Mouse (Mus musculus): Measurements from ENCODE around the gene Olfr372. TPM values are rescaled to one million over a fixed set of nuclear protein-coding genes. Genes with fewer than 3 reads are reported as not detected.

The Olfr372 gene
- polyA plus RNA-seq, 1 experiment, result not detected

GRCm38 (mm10) chr8:72105165-72105564, 64.1 kb downstream of the Olfr372 start:
- H3K36me3 ChIP-seq (ENCODE audit: control insufficient read depth, insufficient read depth), result no peaks in the 10 kb centered on the region
- H3ac ChIP-seq (ENCODE audit: control insufficient read depth, insufficient read length, low read depth), result no peak overlapping the region
- TF ChIP-seq MYOD1 (IDR thresholded peaks at IDR 0.05; ENCODE audit: control insufficient read depth, insufficient read length, low read depth) (no peak), USF1 (IDR thresholded peaks at IDR 0.05; ENCODE audit: low read depth) (no peak), MAX (IDR thresholded peaks at IDR 0.05) (no peak), FOSL1 (IDR thresholded peaks at IDR 0.05; ENCODE audit: insufficient read depth, low read length, poor library complexity, severe bottlenecking) (no peak), MYOG (IDR thresholded peaks at IDR 0.05; ENCODE audit: control insufficient read depth, extremely low read depth, insufficient read length) (no peak), CEBPB (IDR thresholded peaks at IDR 0.05; ENCODE audit: low read depth) (no peak), CTCF (IDR thresholded peaks at IDR 0.05; ENCODE audit: control insufficient read depth, insufficient read depth, insufficient read length) (no peak)
- H3K79me2 ChIP-seq (ENCODE audit: control insufficient read depth, insufficient read depth), result no peaks in the 10 kb centered on the region
- H3K27me3 ChIP-seq (ENCODE audit: control insufficient read depth, insufficient read depth, insufficient read length), result peaks cover 11% of the 10 kb centered on the region
- H3K4me3 ChIP-seq (ENCODE audit: insufficient read depth, poor library complexity, severe bottlenecking), result no peak overlapping the region
- no peaks in the 10 kb centered on the region for H3K79me3 ChIP-seq (ENCODE audit: low read depth)

GRCm38 (mm10) chr8:72106740-72107139, 65.7 kb downstream of the Olfr372 start, which contains the start of gene Olfr374:
TSS of gene Olfr374 (plus strand) at chr8:72107040.
- no peak within 1 kb of the TSS for H3K4me3 ChIP-seq (ENCODE audit: insufficient read depth, poor library complexity, severe bottlenecking)
- no peaks in the 10 kb centered on the region for H3K79me2 ChIP-seq (ENCODE audit: control insufficient read depth, insufficient read depth)
- TF ChIP-seq CEBPB (IDR thresholded peaks at IDR 0.05; ENCODE audit: low read depth) (no peak), FOSL1 (IDR thresholded peaks at IDR 0.05; ENCODE audit: insufficient read depth, low read length, poor library complexity, severe bottlenecking) (no peak), MAX (IDR thresholded peaks at IDR 0.05) (no peak), CTCF (IDR thresholded peaks at IDR 0.05; ENCODE audit: control insufficient read depth, insufficient read depth, insufficient read length) (no peak)
- H3K79me3 ChIP-seq (ENCODE audit: low read depth), result no peaks in the 10 kb centered on the region
- H3K36me3 ChIP-seq (ENCODE audit: control insufficient read depth, insufficient read depth), result no peaks in the 10 kb centered on the region
- H3K27me3 ChIP-seq (ENCODE audit: control insufficient read depth, insufficient read depth, insufficient read length), result peaks cover 11% of the 10 kb centered on the region
- no peak within 1 kb of the TSS for H3ac ChIP-seq (ENCODE audit: control insufficient read depth, insufficient read length, low read depth)

Other genes starting within 250 kb of the Olfr372 start
- 0.33 TPM for gene Zfp709, start 159.2 kb upstream of the Olfr372 start, polyA plus RNA-seq (2012; fragmentation: generic; extraction: Trizol)
- 0.48 TPM for gene Zfp882, start 132.6 kb upstream of the Olfr372 start, polyA plus RNA-seq (2012; fragmentation: generic; extraction: Trizol)
- gene Zfp617, start 132.6 kb upstream of the Olfr372 start, polyA plus RNA-seq (2012; fragmentation: generic; extraction: Trizol), result 3.6 TPM
- gene Zfp961, start 90.2 kb upstream of the Olfr372 start, polyA plus RNA-seq (2012; fragmentation: generic; extraction: Trizol), result 5.1 TPM
- gene Cyp4f18, start 31.6 kb upstream of the Olfr372 start, polyA plus RNA-seq (2012; fragmentation: generic; extraction: Trizol), result not detected
- gene Olfr373, start 42.0 kb downstream of the Olfr372 start, polyA plus RNA-seq (2012; fragmentation: generic; extraction: Trizol), result not detected
- 0.01 TPM for gene Olfr374, start 65.8 kb downstream of the Olfr372 start, polyA plus RNA-seq (2012; fragmentation: generic; extraction: Trizol)
- 434 TPM for gene Tpm4, start 93.8 kb downstream of the Olfr372 start, polyA plus RNA-seq (2012; fragmentation: generic; extraction: Trizol)
- 122 TPM for gene Rab8a, start 120.0 kb downstream of the Olfr372 start, polyA plus RNA-seq (2012; fragmentation: generic; extraction: Trizol)
- gene Hsh2d, start 148.4 kb downstream of the Olfr372 start, polyA plus RNA-seq (2012; fragmentation: generic; extraction: Trizol), result 0.04 TPM
- gene Cib3, start 171.6 kb downstream of the Olfr372 start, polyA plus RNA-seq (2012; fragmentation: generic; extraction: Trizol), result not detected
- not detected for gene Gm11034, start 172.4 kb downstream of the Olfr372 start, polyA plus RNA-seq (2012; fragmentation: generic; extraction: Trizol)
- 40.7 TPM for gene Fam32a, start 178.5 kb downstream of the Olfr372 start, polyA plus RNA-seq (2012; fragmentation: generic; extraction: Trizol)
- 77.7 TPM for gene Ap1m1, start 198.8 kb downstream of the Olfr372 start, polyA plus RNA-seq (2012; fragmentation: generic; extraction: Trizol)